In genomic region chr5:31192045-31192938, GRCm38 (mm10) we compare ENCODE assay signal across 8 mouse cellular contexts. TPM values are rescaled to one million over a fixed set of nuclear protein-coding genes. Genes with fewer than 3 reads are reported as not detected.
DNase-seq lines count a peak whose midpoint lies in the region; ATAC-seq and TF ChIP-seq lines count a peak whose summit lies in the region.

No protein-coding gene starts in this region.

- WGBS in intestine, postnatal 0 days = 8% methylated on average over 42 of the region's 42 CpGs
- WGBS in midbrain, embryonic 12.5 days = 14% methylated on average over 42 of the region's 42 CpGs

- H3K4me1 ChIP-seq in CH12.LX (ENCODE audit: control insufficient read depth in 1 of 2, insufficient read depth in 2 of 2) = peaks cover 2 to 29% of the 10 kb centered on the region in 2 experiments; a peak in 3 of 4 replicates
- no peaks in the 10 kb centered on the region; the same call in 1 of the 2 replicates for H3K4me1 ChIP-seq in intestine, postnatal 0 days (replicated peaks; ENCODE audit: control insufficient read depth, insufficient read depth, low read length)
- peaks cover 20% of the 10 kb centered on the region for H3K4me1 ChIP-seq in midbrain, embryonic 12.5 days

- peak overlapping the region; percentile 55 to 96 (median 71) for H3K4me3 ChIP-seq in CH12.LX (replicated peaks in 1 of 3; ENCODE audit: low read depth in 2 of 3, low read length in 2 of 3, poor library complexity in 1 of 3)
- peak overlapping the region; percentile 76 for H3K4me3 ChIP-seq in intestine, postnatal 0 days (ENCODE audit: low read depth, low read length)
- peak overlapping the region; percentile 90 for H3K4me3 ChIP-seq in midbrain, embryonic 12.5 days

- peak overlapping the region; percentile 91 for H3K9ac ChIP-seq in CH12.LX (ENCODE audit: insufficient read depth, low read depth)
- H3K9ac ChIP-seq in intestine, postnatal 0 days (ENCODE audit: low read depth, low read length) = peak overlapping the region; percentile 88
- peak overlapping the region; percentile 91 for H3K9ac ChIP-seq in midbrain, embryonic 12.5 days (replicated peaks)

- H3K4me2 ChIP-seq in CH12.LX (ENCODE audit: insufficient read depth, low read depth, poor library complexity, severe bottlenecking) = peak overlapping the region; percentile 94
- H3K4me2 ChIP-seq in intestine, postnatal 0 days (replicated peaks; ENCODE audit: low read depth) = peak overlapping the region; percentile 77
- peak overlapping the region; percentile 90 for H3K4me2 ChIP-seq in midbrain, embryonic 12.5 days (replicated peaks)

- TF ChIP-seq CTCF in CH12.LX (conservative IDR thresholded peaks at IDR 0.05 in 1 of 2, IDR thresholded peaks at IDR 0.05 in 1 of 2; ENCODE audit: low read depth in 2 of 2, low read length in 2 of 2) = no peak
- TF ChIP-seq CTCF in intestine, postnatal 0 days (IDR thresholded peaks at IDR 0.05; ENCODE audit: low read depth) = no peak

- TF ChIP-seq RAD21 in CH12.LX (IDR thresholded peaks at IDR 0.05; ENCODE audit: low read depth, low read length) = no peak

- ATAC-seq in frontal cortex, adult (ENCODE audit: low TSS enrichment) = peak; percentile 39
- ATAC-seq in erythroblast, adult 5-6 weeks (replicated peaks; ENCODE audit: low FRiP score, poor library complexity, severe bottlenecking) = peak; percentile 45
- ATAC-seq in intestine, postnatal 0 days = peak; percentile 74
- ATAC-seq in midbrain, embryonic 12.5 days (ENCODE audit: low FRiP score, low read depth) = peak; percentile 64; the same call in 1 of the 2 replicates

- in situ Hi-C loops in CH12.LX (cut with MboI; ENCODE audit: low pct_ligation_motif_present, low pct_unique_long_range_greater_than_20kb, low sequenced_read_pairs) = no loop called here

- dilution Hi-C loops in CH12.LX (cut with MboI; ENCODE audit: extremely low pct_ligation_motif_present, extremely low pct_unique_long_range_greater_than_20kb, low sequenced_read_pairs) = no loop called here

- TF ChIP-seq POLR2A in CH12.LX (IDR thresholded peaks at IDR 0.05; ENCODE audit: low read depth, low read length) = no peak

- H3K27ac ChIP-seq in CH12.LX (ENCODE audit: insufficient read depth, low read depth) = peak overlapping the region; percentile 54; the same call in 1 of the 2 replicates
- peak overlapping the region; percentile 77 for H3K27ac ChIP-seq in intestine, postnatal 0 days (ENCODE audit: low read depth, low read length)
- peak overlapping the region; percentile 72 for H3K27ac ChIP-seq in midbrain, embryonic 12.5 days (replicated peaks)

- peaks cover 27% of the 10 kb centered on the region for H3K79me2 ChIP-seq in CH12.LX (replicated peaks; ENCODE audit: control insufficient read depth, extremely low read depth, insufficient read depth, poor library complexity, severe bottlenecking)

- DNase-seq in frontal cortex, postnatal 36 days (ENCODE audit: low spot score in 2 of 2) = no peak
- DNase-seq in CH12.LX (ENCODE audit: extremely low read depth) = peak; percentile 28
- no peak for DNase-seq in yolk sac, embryonic 10.5 days (ENCODE audit: low spot score)
- no peak for DNase-seq in cerebellum, postnatal 10 days

- H3K9me3 ChIP-seq in CH12.LX (replicated peaks; ENCODE audit: low read length) = no peaks in the 10 kb centered on the region
- no peaks in the 10 kb centered on the region for H3K9me3 ChIP-seq in intestine, postnatal 0 days (ENCODE audit: control insufficient read depth)
- H3K9me3 ChIP-seq in midbrain, embryonic 12.5 days = no peaks in the 10 kb centered on the region

- no peaks in the 10 kb centered on the region for H3K27me3 ChIP-seq in CH12.LX (replicated peaks)
- H3K27me3 ChIP-seq in intestine, postnatal 0 days (replicated peaks; ENCODE audit: control insufficient read depth, insufficient read depth, low read length) = no peaks in the 10 kb centered on the region
- H3K27me3 ChIP-seq in midbrain, embryonic 12.5 days = no peaks in the 10 kb centered on the region

- peaks cover 56 to 68% of the 10 kb centered on the region in 2 experiments for H3K36me3 ChIP-seq in CH12.LX (replicated peaks in 1 of 2; ENCODE audit: control insufficient read depth in 1 of 2, insufficient read depth in 1 of 2, low read length in 1 of 2)
- H3K36me3 ChIP-seq in intestine, postnatal 0 days (ENCODE audit: control insufficient read depth, insufficient read depth) = peaks cover 60% of the 10 kb centered on the region
- H3K36me3 ChIP-seq in midbrain, embryonic 12.5 days = peaks cover 62% of the 10 kb centered on the region

- TF ChIP-seq EP300 in CH12.LX (IDR thresholded peaks at IDR 0.05; ENCODE audit: low read length) = no peak

TF ChIP-seq in CH12.LX, 34 proteins besides CTCF, POLR2A, EP300 and RAD21:
- TF ChIP-seq PAX5 (IDR thresholded peaks at IDR 0.05; ENCODE audit: low read length) (no peak), CHD1 (IDR thresholded peaks at IDR 0.05; ENCODE audit: low read depth, low read length) (peak; percentile 73; the same call in 1 of the 2 replicates), ELF1 (IDR thresholded peaks at IDR 0.05; ENCODE audit: low read depth, low read length) (no peak), MYC (IDR thresholded peaks at IDR 0.05; ENCODE audit: low read depth, low read length) (no peak)

RNA-seq across cellular contexts. Expression of gene Snx17, which starts 0.7 kb away (rescaled TPM):
- total RNA-seq in CH12.LX (2012; rRNA removed) = 61.5 and 73.9 TPM in 2 replicates
- total RNA-seq in CH12.LX (2014; rRNA removed) = 52.6 and 56.7 TPM in 2 replicates
- polyA plus RNA-seq in CH12.LX (2012; ENCODE audit: insufficient read length, low read depth) = 59.2 and 63.9 TPM in 2 replicates
- 2.9 and 17.1 TPM in 2 replicates for total RNA-seq in erythroblast, adult 5-6 weeks (2015; ENCODE audit: low replicate concordance)
- 12.3 and 15.8 TPM in 2 replicates for total RNA-seq in erythroblast, adult 5-6 weeks (2017; ENCODE audit: low replicate concordance)
- polyA plus RNA-seq in intestine, postnatal 0 days (2015; fragmentation: Nextera tagmentation; extraction: Ambion mirVana) = 122 and 130 TPM in 2 replicates
- polyA plus RNA-seq in midbrain, embryonic 12.5 days (2016; fragmentation: Nextera tagmentation; extraction: Ambion mirVana) = 141 and 153 TPM in 2 replicates

RNA-seq across cellular contexts. Expression of gene Eif2b4, which starts 0.9 kb away (rescaled TPM):
- total RNA-seq in CH12.LX (2012; rRNA removed) = 56.8 and 75.0 TPM in 2 replicates
- total RNA-seq in CH12.LX (2014; rRNA removed) = 26.8 and 29.0 TPM in 2 replicates
- 99.5 and 106 TPM in 2 replicates for polyA plus RNA-seq in CH12.LX (2012; ENCODE audit: insufficient read length, low read depth)
- 9.8 and 42.1 TPM in 2 replicates for total RNA-seq in erythroblast, adult 5-6 weeks (2015; ENCODE audit: low replicate concordance)
- total RNA-seq in erythroblast, adult 5-6 weeks (2017; ENCODE audit: low replicate concordance) = 13.5 and 18.7 TPM in 2 replicates
- polyA plus RNA-seq in intestine, postnatal 0 days (2015; fragmentation: Nextera tagmentation; extraction: Ambion mirVana) = 43.7 and 45.1 TPM in 2 replicates
- polyA plus RNA-seq in midbrain, embryonic 12.5 days (2016; fragmentation: Nextera tagmentation; extraction: Ambion mirVana) = 65.6 and 68.0 TPM in 2 replicates

RNA-seq across cellular contexts. Expression of gene Zfp513, which starts 9.8 kb away (rescaled TPM):
- 6.9 and 7.4 TPM in 2 replicates for total RNA-seq in CH12.LX (2012; rRNA removed)
- total RNA-seq in CH12.LX (2014; rRNA removed) = 2.4 and 3.6 TPM in 2 replicates
- 10.2 and 12.8 TPM in 2 replicates for polyA plus RNA-seq in CH12.LX (2012; ENCODE audit: insufficient read length, low read depth)
- total RNA-seq in erythroblast, adult 5-6 weeks (2015; ENCODE audit: low replicate concordance) = 2.3 and 4.8 TPM in 2 replicates
- total RNA-seq in erythroblast, adult 5-6 weeks (2017; ENCODE audit: low replicate concordance) = 5.5 and 5.9 TPM in 2 replicates
- polyA plus RNA-seq in intestine, postnatal 0 days (2015; fragmentation: Nextera tagmentation; extraction: Ambion mirVana) = 6.8 and 7.3 TPM in 2 replicates
- 22.0 and 25.2 TPM in 2 replicates for polyA plus RNA-seq in midbrain, embryonic 12.5 days (2016; fragmentation: Nextera tagmentation; extraction: Ambion mirVana)

RNA-seq across cellular contexts. Expression of gene Gtf3c2, which starts 12.3 kb away (rescaled TPM):
- total RNA-seq in CH12.LX (2012; rRNA removed) (49.4 and 51.2 TPM in 2 replicates), CH12.LX (2014; rRNA removed) (19.4 and 22.8 TPM in 2 replicates)
- 96.9 and 99.5 TPM in 2 replicates for polyA plus RNA-seq in CH12.LX (2012; ENCODE audit: insufficient read length, low read depth)
- total RNA-seq in erythroblast, adult 5-6 weeks (2015; ENCODE audit: low replicate concordance) = 29.7 and 32.5 TPM in 2 replicates
- total RNA-seq in erythroblast, adult 5-6 weeks (2017; ENCODE audit: low replicate concordance) = 24.8 and 30.7 TPM in 2 replicates
- polyA plus RNA-seq in intestine, postnatal 0 days (2015; fragmentation: Nextera tagmentation; extraction: Ambion mirVana) = 23.1 and 26.2 TPM in 2 replicates
- polyA plus RNA-seq in midbrain, embryonic 12.5 days (2016; fragmentation: Nextera tagmentation; extraction: Ambion mirVana) = 97.3 and 97.6 TPM in 2 replicates

RNA-seq across cellular contexts. Expression of gene Gm29609, which starts 12.6 kb away (rescaled TPM):
- total RNA-seq in CH12.LX (2012; rRNA removed) (1.4 and 2.7 TPM in 2 replicates), CH12.LX (2014; rRNA removed) (1.2 and 2.1 TPM in 2 replicates)
- 0.57 and 3.0 TPM in 2 replicates for polyA plus RNA-seq in CH12.LX (2012; ENCODE audit: insufficient read length, low read depth)
- total RNA-seq in erythroblast, adult 5-6 weeks (2015; ENCODE audit: low replicate concordance) = not detected in 2 replicates
- total RNA-seq in erythroblast, adult 5-6 weeks (2017; ENCODE audit: low replicate concordance) = not detected in 2 replicates
- polyA plus RNA-seq in intestine, postnatal 0 days (2015; fragmentation: Nextera tagmentation; extraction: Ambion mirVana) = 0.53 and 1.0 TPM in 2 replicates
- 1.3 and 3.6 TPM in 2 replicates for polyA plus RNA-seq in midbrain, embryonic 12.5 days (2016; fragmentation: Nextera tagmentation; extraction: Ambion mirVana)
